Mouse (Mus musculus) kidney, adult 10 weeks (tissue): ENCODE measurements around the gene Ctsll3. TPM values are rescaled to one million over a fixed set of nuclear protein-coding genes. Genes with fewer than 3 reads are reported as not detected.

ENCODE experiments used
- polyA plus RNA-seq: library from polyadenylated mRNA; stranded (reverse); fragments of 350-450 nt; fragmentation: Illumina TruSeq; extraction: RNeasy Lipid Tissue Mini Kit (QIAGEN cat#74804); gene quantifications from one replicate; pipeline ENCODE4 v1.2.3, GENCODE M21; 2014; ENCODE audit warnings: low read depth, low replicate concordance

Gene Ctsll3
- polyA plus RNA-seq: not detected

DNA sequence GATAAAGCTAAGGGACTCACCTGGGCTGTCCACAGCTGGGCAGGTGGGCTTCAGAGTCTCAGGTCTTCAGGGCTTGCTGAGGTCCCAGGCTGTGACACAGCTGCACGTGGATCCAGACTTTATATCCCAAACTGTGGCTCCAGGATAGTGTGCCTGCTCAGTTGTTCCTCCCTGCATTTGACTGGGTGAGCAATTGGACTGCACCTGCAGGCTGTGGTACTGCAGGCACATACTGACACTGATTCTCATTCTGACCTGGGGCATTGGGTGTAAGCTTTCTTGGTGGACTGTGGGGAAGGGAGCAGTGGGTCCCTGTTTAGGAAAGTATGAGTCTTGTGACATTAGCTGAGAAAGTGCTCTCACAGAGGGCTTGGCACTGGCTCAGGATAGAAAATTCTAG is at the start of gene Ctsll3:
Ctsll3 (minus strand) TSS at position 101 of the 400 bp plus-strand sequence.

DNA sequence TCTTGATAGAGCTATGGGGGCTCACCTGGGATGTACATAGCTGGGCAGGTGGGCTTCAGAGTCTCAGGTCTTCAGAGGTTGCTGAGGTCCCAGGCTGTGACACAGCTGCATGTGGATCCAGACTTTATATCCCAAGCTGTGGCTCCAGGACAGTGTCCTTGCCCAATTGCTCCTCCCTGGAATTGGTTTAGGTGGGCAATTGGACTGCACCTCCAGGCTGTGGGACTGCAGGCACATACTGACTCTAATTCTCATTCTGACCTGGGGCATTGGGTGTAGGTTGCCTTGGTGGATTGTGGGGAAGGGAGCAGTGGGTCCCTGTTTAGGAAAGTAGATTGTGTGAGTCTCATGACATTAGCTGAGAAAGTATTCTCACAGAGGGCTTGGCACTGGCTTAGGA is 16.4 kb downstream of the Ctsll3 start, which contains the start of gene BC051665:
BC051665 (minus strand) TSS at position 101 of the 400 bp plus-strand sequence.

Other genes starting within 250 kb of the Ctsll3 start
- 45.1 TPM for gene Dapk1, start 200.9 kb downstream of the Ctsll3 start, polyA plus RNA-seq
- gene BC051665, start 16.5 kb downstream of the Ctsll3 start, polyA plus RNA-seq: not detected
- gene 4930486L24Rik, start 61.6 kb upstream of the Ctsll3 start, polyA plus RNA-seq: not detected
- not detected for gene Gm49392, start 94.0 kb upstream of the Ctsll3 start, polyA plus RNA-seq
- 2.2 TPM for gene Ctla2b, start 94.6 kb upstream of the Ctsll3 start, polyA plus RNA-seq
- not detected for gene Tpbpb, start 102.0 kb upstream of the Ctsll3 start, polyA plus RNA-seq
- 2.3 TPM for gene Gm49393, start 132.7 kb upstream of the Ctsll3 start, polyA plus RNA-seq
- 5.3 TPM for gene Gm49391, start 133.7 kb upstream of the Ctsll3 start, polyA plus RNA-seq
- gene Ctla2a, start 133.8 kb upstream of the Ctsll3 start, polyA plus RNA-seq: 34.5 TPM
- not detected for gene Tpbpa, start 139.1 kb upstream of the Ctsll3 start, polyA plus RNA-seq
- not detected for gene Ctsj, start 203.1 kb upstream of the Ctsll3 start, polyA plus RNA-seq
- not detected for gene Ctsq, start 237.8 kb upstream of the Ctsll3 start, polyA plus RNA-seq